Mouse (Mus musculus): ENCODE data around the gene Gm3417. TPM values are rescaled to one million over a fixed set of nuclear protein-coding genes. Genes with fewer than 3 reads are reported as not detected.
"Not testable (repeated sequence)": the region's sequence is repeated elsewhere in the genome, so short reads cannot be mapped to it uniquely, and the experiment has no call there.

The Gm3417 gene
- polyA plus RNA-seq, 1 experiment from 2014 or later: not detected

DNA sequence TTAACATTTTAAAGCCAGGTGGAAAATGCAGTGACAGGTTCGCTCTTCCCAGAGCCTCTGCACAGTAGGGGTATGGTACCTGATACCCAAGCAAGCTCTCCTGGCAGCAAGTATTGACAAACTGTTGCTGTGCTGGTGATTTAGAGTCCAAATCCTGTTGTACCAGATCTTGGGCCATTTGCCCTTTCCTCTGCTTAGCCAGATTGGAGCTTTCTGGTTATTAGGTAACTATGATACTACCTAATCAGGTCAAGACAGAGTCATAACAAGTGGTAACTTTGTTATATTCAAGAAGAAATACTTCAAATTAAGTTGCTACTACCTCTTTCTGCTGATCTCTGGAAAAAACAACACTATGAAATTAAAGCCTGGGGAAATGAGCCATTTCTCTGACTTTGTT is 34.0 kb downstream of the Gm3417 start:
- Histone ChIP-seq H3K4me3 (replicated peaks) (no peak overlapping the region), H3K9ac (no peak overlapping the region), H3K4me2 (peak overlapping the region; percentile 76; the same call in 1 of the 2 replicates), H3K9me3 (no peaks in the 10 kb centered on the region), H3K27me3 (replicated peaks) (no peaks in the 10 kb centered on the region), H3K27ac (no peak overlapping the region), H3K4me1 (peaks cover 10% of the 10 kb centered on the region; the same call in 1 of the 2 replicates), H3K36me3 (peaks cover 10% of the 10 kb centered on the region)
- WGBS: 95% methylated on average over 1 of the region's 1 CpGs
- ATAC-seq (ENCODE audit: insufficient read depth, low FRiP score, low read depth): no peak

- Histone ChIP-seq H3K36me3 (peaks cover 9% of the 10 kb centered on the region), H3K9ac (peak overlapping the region; percentile 63), H3K9me3 (no peaks in the 10 kb centered on the region), H3K4me3 (replicated peaks) (peak overlapping the region; percentile 82), H3K27ac (peak overlapping the region; percentile 49), H3K4me2 (peak overlapping the region; percentile 76), H3K27me3 (replicated peaks) (no peaks in the 10 kb centered on the region), H3K4me1 (peaks cover 10% of the 10 kb centered on the region; the same call in 1 of the 2 replicates)
- ATAC-seq (ENCODE audit: insufficient read depth, low FRiP score, low read depth): peak; percentile 8; the same call in 1 of the 2 replicates
- WGBS: 16% methylated on average over 16 of the region's 16 CpGs
These were observed 34.9 kb downstream of the Gm3417 start for GRCm38 (mm10) chr17:14943729-14944059.

GRCm38 (mm10) chr17:14943009-14943728 is 35.4 kb downstream of the Gm3417 start, which contains the start of the genes Wdr27 and 1600012H06Rik:
Wdr27 (minus strand) TSS chr17:14943158.
1600012H06Rik (plus strand) TSS chr17:14943184.
- WGBS: under 1% methylated on average over 54 of the region's 54 CpGs
- H3K4me2 ChIP-seq: peak within 1 kb of the TSS; percentile 76
- H3K27me3 ChIP-seq (replicated peaks): no peaks in the 10 kb centered on the region
- H3K9me3 ChIP-seq: no peaks in the 10 kb centered on the region
- peaks cover 9% of the 10 kb centered on the region for H3K36me3 ChIP-seq
- peak within 1 kb of the TSS; percentile 83 for H3K27ac ChIP-seq
- ATAC-seq (ENCODE audit: insufficient read depth, low FRiP score, low read depth): peak; percentile 98
- peak within 1 kb of the TSS; percentile 65 for H3K9ac ChIP-seq
- H3K4me3 ChIP-seq (replicated peaks): peak within 1 kb of the TSS; percentile 82
- H3K4me1 ChIP-seq: peaks cover 10% of the 10 kb centered on the region; the same call in 1 of the 2 replicates

- H3K36me3 ChIP-seq; H3K27ac ChIP-seq; ATAC-seq (ENCODE audit: insufficient read depth, low FRiP score, low read depth); H3K9ac ChIP-seq; H3K9me3 ChIP-seq; H3K27me3 ChIP-seq (replicated peaks): not testable (repeated sequence)
- Histone ChIP-seq H3K4me2 (peak overlapping the region; percentile 76), H3K4me3 (replicated peaks) (peak overlapping the region; percentile 82), H3K4me1 (peaks cover 10% of the 10 kb centered on the region; the same call in 1 of the 2 replicates)
- 62% methylated on average over 6 of the region's 6 CpGs for WGBS
These were observed 36.4 kb downstream of the Gm3417 start for GRCm38 (mm10) chr17:14942181-14942580.

DNA sequence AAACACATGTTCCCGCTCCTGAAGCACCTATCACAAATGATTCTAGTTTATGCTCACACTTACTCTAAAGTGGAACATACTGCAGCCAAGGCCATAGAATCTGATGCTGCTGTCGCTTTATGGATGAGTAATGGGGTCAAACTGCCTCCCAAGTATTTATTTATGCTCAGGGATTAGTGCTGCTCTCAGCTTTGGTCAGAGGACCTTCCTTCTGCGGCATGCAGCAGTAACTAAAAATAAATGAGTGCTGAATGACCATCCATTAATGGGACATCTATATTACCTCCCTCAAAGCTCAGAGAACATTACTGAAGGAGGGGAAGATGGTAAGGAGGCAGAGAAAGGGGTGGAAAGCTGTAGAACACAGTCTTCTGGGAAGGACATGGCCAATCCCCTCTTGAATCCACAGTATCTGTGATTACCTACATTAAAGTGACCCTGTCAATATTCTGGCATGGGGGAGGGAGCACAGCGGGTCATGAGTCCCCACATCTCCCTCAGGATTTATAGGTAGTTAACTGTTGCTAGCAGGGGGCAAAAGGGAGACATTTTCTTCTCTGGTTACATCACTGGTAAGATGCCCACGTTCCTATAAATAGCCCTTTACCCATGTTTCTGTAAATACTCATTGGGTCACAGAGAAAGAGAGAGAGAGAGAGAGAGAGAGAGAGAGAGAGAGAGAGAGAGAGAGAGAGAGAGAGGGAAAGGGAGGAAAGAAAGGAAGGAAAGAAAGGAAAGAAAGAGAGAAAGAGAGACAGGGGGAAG is 42.6 kb downstream of the Gm3417 start:
- Histone ChIP-seq H3K36me3 (no peaks in the 10 kb centered on the region), H3K4me3 (replicated peaks) (no peak overlapping the region), H3K9ac (no peak overlapping the region), H3K9me3 (no peaks in the 10 kb centered on the region), H3K4me1 (no peaks in the 10 kb centered on the region), H3K4me2 (no peak overlapping the region), H3K27ac (no peak overlapping the region), H3K27me3 (replicated peaks) (no peaks in the 10 kb centered on the region)
- 43% methylated on average over 5 of the region's 5 CpGs for WGBS
- no peak for ATAC-seq (ENCODE audit: insufficient read depth, low FRiP score, low read depth)

GRCm38 (mm10) chr17:14935280-14935679 is 43.3 kb downstream of the Gm3417 start:
- 71% methylated on average over 14 of the region's 14 CpGs for WGBS
- H3K9ac ChIP-seq; H3K4me2 ChIP-seq; H3K27me3 ChIP-seq (replicated peaks); H3K27ac ChIP-seq; H3K4me1 ChIP-seq; ATAC-seq (ENCODE audit: insufficient read depth, low FRiP score, low read depth); H3K36me3 ChIP-seq; H3K4me3 ChIP-seq (replicated peaks); H3K9me3 ChIP-seq: not testable (repeated sequence)

DNA sequence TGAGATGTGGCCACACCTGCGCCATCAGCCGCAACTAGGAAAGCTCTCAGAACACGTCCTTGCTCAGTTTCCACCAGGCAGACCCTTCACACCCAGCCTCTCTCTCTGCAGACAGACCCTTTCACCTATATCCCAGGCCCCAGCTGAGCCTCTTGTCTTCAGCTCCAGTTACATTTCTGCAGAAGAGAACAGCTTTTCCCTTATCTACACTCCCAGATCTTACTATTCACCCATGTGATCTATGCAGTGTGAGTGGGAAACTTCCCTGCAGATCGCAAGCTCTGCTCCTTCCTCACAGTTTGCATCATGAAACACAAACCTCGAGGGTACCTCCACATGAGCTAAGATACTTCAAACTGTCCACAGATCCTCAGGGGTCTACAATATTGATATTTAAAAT is 47.1 kb downstream of the Gm3417 start:
- no peak for ATAC-seq (ENCODE audit: insufficient read depth, low FRiP score, low read depth)
- WGBS: 82% methylated on average over 5 of the region's 5 CpGs
- Histone ChIP-seq H3K4me2 (no peak overlapping the region), H3K4me1 (no peaks in the 10 kb centered on the region), H3K27ac (no peak overlapping the region), H3K9ac (no peak overlapping the region), H3K36me3 (no peaks in the 10 kb centered on the region), H3K9me3 (no peaks in the 10 kb centered on the region), H3K4me3 (replicated peaks) (no peak overlapping the region), H3K27me3 (replicated peaks) (no peaks in the 10 kb centered on the region)

DNA sequence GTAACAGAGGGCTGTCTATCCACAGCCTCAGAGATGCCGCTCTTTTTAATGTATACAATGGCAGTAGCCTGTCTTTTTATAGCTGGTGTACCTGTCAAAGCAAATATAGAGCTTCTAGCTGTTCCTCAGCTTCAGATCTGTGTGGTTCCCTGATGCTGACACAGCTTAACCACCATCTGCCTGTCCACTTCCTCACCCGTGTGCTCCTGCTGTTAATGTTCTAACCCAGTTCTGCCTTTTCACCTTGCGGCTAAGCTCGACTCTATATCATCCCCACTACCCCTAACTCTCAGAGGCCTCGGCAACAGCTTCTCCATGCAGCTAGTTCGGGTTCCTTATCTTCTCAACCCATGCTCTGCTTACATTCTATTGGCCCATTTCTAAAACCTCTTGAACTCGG is 47.9 kb downstream of the Gm3417 start:
- Histone ChIP-seq H3K36me3 (no peaks in the 10 kb centered on the region), H3K9me3 (no peaks in the 10 kb centered on the region), H3K9ac (no peak overlapping the region), H3K4me3 (replicated peaks) (no peak overlapping the region), H3K27me3 (replicated peaks) (no peaks in the 10 kb centered on the region), H3K27ac (no peak overlapping the region), H3K4me2 (no peak overlapping the region), H3K4me1 (no peaks in the 10 kb centered on the region)
- WGBS: 73% methylated on average over 7 of the region's 7 CpGs
- ATAC-seq (ENCODE audit: insufficient read depth, low FRiP score, low read depth): no peak

DNA sequence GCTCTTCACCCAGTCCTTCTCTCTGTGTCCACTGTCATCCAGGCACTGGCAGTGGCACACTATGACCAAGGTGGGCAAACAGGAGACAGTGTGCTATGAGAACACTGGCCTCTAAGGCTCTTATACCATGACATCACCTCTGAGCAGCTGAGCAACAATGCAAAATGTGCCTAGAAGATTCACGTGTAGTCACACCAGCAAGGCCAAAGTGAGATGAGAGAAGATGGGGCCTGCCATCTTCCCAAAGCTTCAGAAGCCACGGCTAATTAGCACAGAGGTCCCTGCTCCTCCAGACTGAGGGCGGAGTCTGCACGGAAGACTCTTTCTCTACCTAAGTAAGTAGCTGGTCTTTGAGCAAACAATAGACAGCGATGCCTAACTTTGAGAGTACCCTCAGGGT is 50.0 kb downstream of the Gm3417 start:
- Histone ChIP-seq H3K4me2 (no peak overlapping the region), H3K27me3 (replicated peaks) (no peaks in the 10 kb centered on the region), H3K27ac (no peak overlapping the region), H3K9ac (no peak overlapping the region), H3K36me3 (no peaks in the 10 kb centered on the region), H3K4me1 (no peaks in the 10 kb centered on the region), H3K4me3 (replicated peaks) (no peak overlapping the region), H3K9me3 (no peaks in the 10 kb centered on the region)
- ATAC-seq (ENCODE audit: insufficient read depth, low FRiP score, low read depth): no peak
- WGBS: 63% methylated on average over 5 of the region's 5 CpGs

- WGBS: 75% methylated on average over 8 of the region's 8 CpGs
- no peaks in the 10 kb centered on the region for H3K4me1 ChIP-seq
- no peak overlapping the region for H3K4me2 ChIP-seq
- no peaks in the 10 kb centered on the region for H3K9me3 ChIP-seq
- H3K27me3 ChIP-seq (replicated peaks): no peaks in the 10 kb centered on the region
- H3K27ac ChIP-seq: no peak overlapping the region
- ATAC-seq (ENCODE audit: insufficient read depth, low FRiP score, low read depth): no peak
- H3K4me3 ChIP-seq (replicated peaks): no peak overlapping the region
- no peaks in the 10 kb centered on the region for H3K36me3 ChIP-seq
- H3K9ac ChIP-seq: no peak overlapping the region
These were observed 50.9 kb downstream of the Gm3417 start for GRCm38 (mm10) chr17:14927644-14928218.

DNA sequence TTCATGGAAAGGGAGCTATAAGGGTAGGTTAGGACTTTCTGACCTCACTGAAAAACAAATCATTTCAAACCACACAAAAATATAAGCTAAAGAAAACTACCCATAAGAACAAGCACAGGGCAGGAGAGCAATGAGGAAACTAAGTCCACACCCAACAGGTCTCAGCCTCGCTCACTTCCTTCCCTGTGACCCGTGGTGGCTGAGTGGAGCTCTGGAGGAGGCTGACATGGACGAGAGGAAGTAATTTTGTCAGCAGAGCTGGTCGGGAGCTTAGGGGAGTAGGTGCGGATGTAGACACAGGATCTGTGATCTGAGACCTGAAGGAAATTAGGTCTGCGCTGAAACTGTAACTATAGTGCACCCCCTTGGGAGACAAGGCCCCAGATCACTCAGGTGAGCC is 57.0 kb downstream of the Gm3417 start:
- H3K4me1 ChIP-seq: no peaks in the 10 kb centered on the region
- WGBS: 62% methylated on average over 6 of the region's 6 CpGs
- H3K9me3 ChIP-seq: no peaks in the 10 kb centered on the region
- H3K9ac ChIP-seq: no peak overlapping the region
- no peak overlapping the region for H3K4me3 ChIP-seq (replicated peaks)
- no peak overlapping the region for H3K27ac ChIP-seq
- no peak for ATAC-seq (ENCODE audit: insufficient read depth, low FRiP score, low read depth)
- no peaks in the 10 kb centered on the region for H3K27me3 ChIP-seq (replicated peaks)
- no peaks in the 10 kb centered on the region for H3K36me3 ChIP-seq
- no peak overlapping the region for H3K4me2 ChIP-seq

GRCm38 (mm10) chr17:14917866-14918265 is 60.7 kb downstream of the Gm3417 start:
- no peaks in the 10 kb centered on the region for H3K4me1 ChIP-seq
- H3K4me2 ChIP-seq: no peak overlapping the region
- H3K9ac ChIP-seq: no peak overlapping the region
- H3K4me3 ChIP-seq (replicated peaks): no peak overlapping the region
- H3K27ac ChIP-seq: no peak overlapping the region
- 82% methylated on average over 8 of the region's 8 CpGs for WGBS
- no peaks in the 10 kb centered on the region for H3K36me3 ChIP-seq
- H3K27me3 ChIP-seq (replicated peaks): no peaks in the 10 kb centered on the region
- no peak for ATAC-seq (ENCODE audit: insufficient read depth, low FRiP score, low read depth)
- H3K9me3 ChIP-seq: no peaks in the 10 kb centered on the region

All from stomach, embryonic 15.5 days (tissue).